Mouse (Mus musculus) retina, postnatal 7 days (tissue): ENCODE data around the gene Ppp4r2.
A peak's percentile ranks its signal among the peaks of the same experiment; 100 is the strongest.

ENCODE experiments used
- DNase-seq: peaks from one replicate; pipeline ENCODE4 v3.0.0-alpha.2; 2012; ENCODE audit warnings: low read depth, low spot score

Gene Ppp4r2

DNA sequence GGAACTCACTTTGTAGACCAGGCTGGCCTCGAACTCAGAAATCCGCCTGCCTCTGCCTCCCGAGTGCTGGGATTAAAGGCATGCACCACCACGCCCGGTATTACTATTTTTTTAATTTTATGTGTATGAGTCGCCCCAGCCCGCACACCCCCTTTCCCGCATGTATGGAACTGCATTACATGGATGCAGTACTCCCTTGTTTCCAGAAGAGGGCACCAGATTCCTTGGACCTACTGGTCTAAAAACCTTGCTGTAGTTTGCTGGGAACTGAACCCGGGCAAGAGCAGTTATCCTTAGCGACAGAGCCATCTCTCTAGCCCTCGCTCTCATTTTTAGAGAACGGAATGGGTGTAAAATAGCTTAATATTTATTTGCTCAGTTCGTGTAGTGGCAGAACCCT is 49.8 kb downstream of the Ppp4r2 start:
- peak; percentile 14 for DNase-seq

DNA sequence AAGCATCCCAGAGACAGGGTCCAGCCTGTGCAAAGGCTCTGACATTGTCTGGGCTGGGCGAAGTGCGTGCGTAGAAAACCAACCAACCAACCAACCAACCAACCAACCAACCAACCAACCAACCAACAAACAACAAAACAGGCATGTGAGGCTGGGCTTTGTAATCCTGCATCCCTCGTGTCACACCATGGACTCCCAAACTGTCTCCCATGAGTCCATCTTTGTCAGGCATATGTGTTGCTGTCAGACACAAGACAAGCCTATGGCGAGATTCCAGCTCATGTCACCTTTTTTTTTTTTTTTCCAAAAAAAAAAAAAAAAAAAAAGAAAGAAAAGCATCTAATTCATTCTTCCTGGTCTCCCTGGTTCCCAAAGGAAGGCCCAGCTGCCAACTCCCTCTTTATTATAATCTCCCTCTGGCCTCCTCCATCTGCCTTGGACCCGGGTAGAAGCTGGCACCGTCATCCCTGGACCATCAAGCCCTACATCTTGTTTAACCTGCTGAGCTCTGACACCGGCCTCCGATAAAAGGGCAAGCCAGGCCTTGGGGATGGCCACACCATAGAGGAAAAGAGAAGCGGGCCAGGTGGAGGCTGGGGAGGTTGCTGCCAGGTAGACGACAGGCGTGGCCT is 51.3 kb downstream of the Ppp4r2 start:
- no peak for DNase-seq

DNA sequence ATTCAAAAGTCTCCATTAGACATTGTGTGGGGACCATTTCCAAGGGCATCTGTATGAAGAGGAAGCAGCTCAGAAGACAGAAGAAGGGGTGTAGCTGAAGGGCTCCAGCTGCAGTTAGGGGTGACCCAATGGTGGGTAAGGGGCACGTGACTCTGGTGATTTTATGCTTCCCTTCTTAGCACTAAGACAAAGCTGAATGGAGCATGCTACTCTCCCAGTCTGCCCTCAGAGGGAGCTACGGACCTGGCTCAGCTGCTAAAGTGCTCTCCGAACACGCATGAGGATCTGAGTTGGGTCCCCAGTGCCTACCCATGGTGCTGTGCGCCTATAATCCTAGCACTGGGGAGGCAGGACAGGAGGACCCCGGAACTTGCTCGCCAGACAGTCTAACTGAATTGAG is 52.0 kb downstream of the Ppp4r2 start:
- DNase-seq, result no peak

DNA sequence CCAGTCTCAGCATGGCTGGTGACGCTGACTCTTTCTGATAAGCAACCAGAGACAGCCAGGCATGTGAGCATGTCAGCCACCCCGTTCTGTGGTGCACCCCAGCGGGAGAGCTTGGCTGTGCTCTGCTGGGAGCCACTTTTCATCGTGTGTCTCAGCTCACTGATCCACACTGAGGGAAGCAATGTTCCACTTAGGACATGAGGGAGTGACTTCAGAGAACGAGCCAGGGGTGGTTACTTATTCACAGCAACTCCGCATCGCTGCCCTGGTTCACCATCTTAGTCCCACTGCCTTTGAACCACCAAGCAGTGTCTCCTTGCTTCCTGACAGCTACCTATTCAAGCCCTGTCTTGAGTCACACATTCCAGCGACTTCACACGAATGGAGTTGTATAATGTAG is 53.6 kb downstream of the Ppp4r2 start:
- DNase-seq, result no peak

DNA sequence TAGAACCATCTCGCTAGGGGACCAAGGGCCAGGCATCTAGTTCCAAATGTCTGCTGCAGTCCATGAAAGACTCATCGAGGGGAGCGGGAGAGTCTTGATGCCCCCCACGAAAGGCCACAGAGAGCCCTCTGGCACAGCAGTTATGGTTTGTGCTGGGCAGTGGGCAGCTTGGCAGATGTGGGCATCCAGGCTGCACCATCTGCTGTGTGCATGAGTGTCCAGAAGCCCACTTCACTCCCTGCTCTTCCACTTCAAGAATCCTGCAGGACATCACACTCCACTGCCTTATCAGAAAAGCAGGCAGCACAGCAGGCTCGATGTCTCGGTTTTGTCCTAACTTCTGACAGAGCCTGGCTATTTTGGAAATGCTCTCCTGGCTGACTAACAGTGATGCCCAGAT is 55.9 kb downstream of the Ppp4r2 start:
- no peak for DNase-seq

GRCm38 (mm10) chr6:100892489-100892888 is 59.1 kb downstream of the Ppp4r2 start:
- DNase-seq, result no peak

DNA sequence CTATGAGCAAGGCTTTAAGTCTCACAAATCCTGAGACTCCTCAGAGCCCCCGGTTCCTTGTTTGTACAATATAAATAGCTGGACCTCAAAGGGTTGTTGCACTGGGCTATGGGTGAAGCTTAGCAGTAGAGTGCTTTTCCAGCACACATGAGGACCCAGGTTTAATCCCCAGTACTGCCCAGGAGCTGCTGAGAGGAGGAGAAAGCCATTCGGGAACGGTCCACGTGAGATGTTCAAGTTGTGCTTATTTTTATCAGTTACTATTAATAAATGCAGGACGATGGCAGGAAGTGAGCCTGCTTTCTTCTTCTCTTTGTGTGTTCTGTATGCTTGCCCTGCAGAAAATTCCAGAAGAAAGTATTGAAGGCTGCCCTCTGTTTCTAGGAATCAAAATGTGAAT is 59.7 kb downstream of the Ppp4r2 start:
- no peak for DNase-seq

DNA sequence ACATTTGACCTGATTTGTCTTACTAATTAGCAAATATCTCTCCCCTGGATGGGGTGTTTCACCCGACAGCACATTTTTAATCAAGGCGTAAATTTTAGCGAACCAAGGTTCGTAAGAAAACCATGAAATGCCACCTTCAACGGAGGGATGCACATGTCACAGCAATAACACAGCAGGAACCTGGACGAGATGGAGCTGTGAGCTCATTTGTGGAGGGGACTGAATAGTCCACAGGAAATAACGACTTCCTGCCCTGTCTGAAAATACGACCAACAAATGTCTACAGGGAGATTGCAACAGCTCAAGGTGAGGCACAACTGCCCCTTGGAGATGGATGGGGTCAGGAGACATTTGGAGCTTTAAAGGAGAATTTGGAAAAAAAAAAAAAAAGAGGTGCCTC is 61.8 kb downstream of the Ppp4r2 start:
- DNase-seq, result no peak

- DNase-seq, result no peak
These were observed 63.5 kb downstream of the Ppp4r2 start for GRCm38 (mm10) chr6:100896883-100897282.

DNA sequence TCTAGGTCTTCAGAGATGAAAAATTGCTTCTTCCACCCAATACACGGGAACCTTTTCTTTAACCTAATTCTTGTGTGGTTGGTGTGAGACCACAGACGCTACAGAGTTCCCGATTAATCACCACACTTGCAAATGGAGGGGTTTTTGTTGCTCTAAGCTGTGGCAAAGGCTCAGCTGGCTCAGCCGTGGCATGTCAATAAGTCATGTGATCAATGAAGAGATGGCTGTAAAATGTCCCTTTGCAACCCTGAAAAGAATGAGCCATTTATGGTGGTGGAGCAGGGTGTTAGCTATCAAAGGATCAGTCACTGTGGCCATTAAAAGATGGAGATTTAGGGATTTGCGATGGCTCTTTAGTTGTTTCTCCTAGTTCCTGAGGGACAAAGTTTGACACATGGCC is 71.0 kb downstream of the Ppp4r2 start:
- DNase-seq, result no peak

GRCm38 (mm10) chr6:100910136-100910675 is 76.8 kb downstream of the Ppp4r2 start:
- no peak for DNase-seq
